ENCODE assay signal across 8 mouse cellular contexts in genomic region chr6:124767920-124768703, GRCm38 (mm10). TPM values are rescaled to one million over a fixed set of nuclear protein-coding genes. Genes with fewer than 3 reads are reported as not detected.
DNase-seq lines count a peak whose midpoint lies in the region; ATAC-seq and TF ChIP-seq lines count a peak whose summit lies in the region.

No protein-coding gene starts in this region.

- TF ChIP-seq POLR2A in kidney, adult 2 months (IDR thresholded peaks at IDR 0.05; ENCODE audit: low read depth, low read length), result no peak

- 20% methylated on average over 19 of the region's 19 CpGs for WGBS in hindbrain, embryonic 15.5 days
- 15% methylated on average over 19 of the region's 19 CpGs for WGBS in midbrain, embryonic 10.5 days
- 59% methylated on average over 19 of the region's 19 CpGs for WGBS in kidney, adult 2 months

- no peak for TF ChIP-seq CTCF in layer of hippocampus, adult 2 months (conservative IDR thresholded peaks at IDR 0.05)
- TF ChIP-seq CTCF in kidney, adult 2 months (conservative IDR thresholded peaks at IDR 0.05; ENCODE audit: insufficient read depth, insufficient read length, low read depth, low read length), result no peak

- peak overlapping the region; percentile 98 for H3K27ac ChIP-seq in layer of hippocampus, adult 2 months
- peak overlapping the region; percentile 81 for H3K27ac ChIP-seq in hindbrain, embryonic 15.5 days (replicated peaks)
- H3K27ac ChIP-seq in midbrain, embryonic 10.5 days (replicated peaks), result peak overlapping the region; percentile 59
- H3K27ac ChIP-seq in kidney, adult 2 months (ENCODE audit: insufficient read depth, low read depth, low read length), result no peak overlapping the region

- H3K4me2 ChIP-seq in hindbrain, embryonic 15.5 days, result peak overlapping the region; percentile 80

- DNase-seq in layer of hippocampus, adult 2 months (ENCODE audit: low spot score in 2 of 2), result peak in 1 of 2 experiments; percentile 72
- DNase-seq in layer of hippocampus, adult 8-10 months (ENCODE audit: low spot score in 2 of 2), result no peak
- peak; percentile 12 for DNase-seq in MN1 (ENCODE audit: low spot score)
- peak; percentile 74 to 83 for DNase-seq in cerebellum, postnatal 25 days
- peak; percentile 42 for DNase-seq in midbrain, embryonic 10.5 days (ENCODE audit: low spot score)
- no peak for DNase-seq in yolk sac, embryonic 10.5 days (ENCODE audit: low spot score)
- DNase-seq in kidney, adult 2 months, result no peak

- peaks cover 34% of the 10 kb centered on the region for H3K4me1 ChIP-seq in hindbrain, embryonic 15.5 days (replicated peaks)
- peaks cover 40% of the 10 kb centered on the region for H3K4me1 ChIP-seq in midbrain, embryonic 10.5 days
- H3K4me1 ChIP-seq in kidney, adult 2 months (ENCODE audit: control insufficient read depth, insufficient read depth, low read length), result 0 out of 2 replicates have a peak, but pooled peaks cover 3% of the 10 kb centered on the region

- no peaks in the 10 kb centered on the region for H3K9me3 ChIP-seq in hindbrain, embryonic 15.5 days
- H3K9me3 ChIP-seq in midbrain, embryonic 10.5 days (replicated peaks), result no peaks in the 10 kb centered on the region

- H3K36me3 ChIP-seq in hindbrain, embryonic 15.5 days, result no peaks in the 10 kb centered on the region
- no peaks in the 10 kb centered on the region for H3K36me3 ChIP-seq in midbrain, embryonic 10.5 days
- H3K36me3 ChIP-seq in kidney, adult 2 months (ENCODE audit: control insufficient read depth, insufficient read depth, low read length), result no peaks in the 10 kb centered on the region

- ATAC-seq in hindbrain, embryonic 15.5 days (ENCODE audit: low FRiP score, low read depth), result peak; percentile 55

- H3K27me3 ChIP-seq in hindbrain, embryonic 15.5 days, result no peaks in the 10 kb centered on the region
- H3K27me3 ChIP-seq in midbrain, embryonic 10.5 days (ENCODE audit: low read depth, poor library complexity, severe bottlenecking), result peaks cover 71% of the 10 kb centered on the region
- H3K27me3 ChIP-seq in kidney, adult 2 months (replicated peaks; ENCODE audit: control insufficient read depth, insufficient read depth, low read length), result no peaks in the 10 kb centered on the region

- H3K4me3 ChIP-seq in layer of hippocampus, adult 2 months, result peak overlapping the region; percentile 88
- peak overlapping the region; percentile 62 for H3K4me3 ChIP-seq in hindbrain, embryonic 15.5 days
- peak overlapping the region; percentile 58 for H3K4me3 ChIP-seq in midbrain, embryonic 10.5 days
- no peak overlapping the region for H3K4me3 ChIP-seq in kidney, adult 2 months (ENCODE audit: insufficient read depth, low read depth, low read length)

- H3K9ac ChIP-seq in hindbrain, embryonic 15.5 days, result peak overlapping the region; percentile 78

RNA-seq across cellular contexts. Expression of gene Eno2, which starts 1.4 kb away (rescaled TPM):
- total RNA-seq in layer of hippocampus, adult 2 months (2021), result 1,000 to 10,000 TPM in 1 of 2 experiments, 100 to 1,000 TPM in 1; 981 to 1,025 TPM
- total RNA-seq in layer of hippocampus, adult 8-10 months (2022), result 1,000 to 10,000 TPM in 3 of 4 experiments, 100 to 1,000 TPM in 1; 993 to 1,113 (median 1,027) TPM
- polyA plus RNA-seq in hindbrain, embryonic 15.5 days (2015; fragmentation: Nextera tagmentation; extraction: Ambion mirVana), result 141 and 144 TPM in 2 replicates
- 4.6 and 6.5 TPM in 2 replicates for polyA plus RNA-seq in midbrain, embryonic 10.5 days (2016; fragmentation: Nextera tagmentation; extraction: Ambion mirVana)
- polyA plus RNA-seq in kidney, adult 2 months (2012; rRNA removed), result 2.6 and 3.2 TPM in 2 replicates

RNA-seq across cellular contexts. Expression of gene Lrrc23, which starts 11.4 kb away (rescaled TPM):
- total RNA-seq in layer of hippocampus, adult 2 months (2021), result 1 to 10 TPM; 1.4 to 1.6 TPM
- 1 to 10 TPM; 2.3 to 5.1 (median 3.3) TPM for total RNA-seq in layer of hippocampus, adult 8-10 months (2022)
- polyA plus RNA-seq in hindbrain, embryonic 15.5 days (2015; fragmentation: Nextera tagmentation; extraction: Ambion mirVana), result 3.3 and 4.8 TPM in 2 replicates
- 1.3 and 1.4 TPM in 2 replicates for polyA plus RNA-seq in midbrain, embryonic 10.5 days (2016; fragmentation: Nextera tagmentation; extraction: Ambion mirVana)
- polyA plus RNA-seq in kidney, adult 2 months (2012; rRNA removed), result 0.41 and 0.66 TPM in 2 replicates

RNA-seq across cellular contexts. Expression of gene Atn1, which starts 11.8 kb away (rescaled TPM):
- 100 to 1,000 TPM; 159 to 164 TPM for total RNA-seq in layer of hippocampus, adult 2 months (2021)
- 100 to 1,000 TPM; 138 to 158 (median 147) TPM for total RNA-seq in layer of hippocampus, adult 8-10 months (2022)
- 26.8 and 30.4 TPM in 2 replicates for polyA plus RNA-seq in hindbrain, embryonic 15.5 days (2015; fragmentation: Nextera tagmentation; extraction: Ambion mirVana)
- 10.2 and 10.5 TPM in 2 replicates for polyA plus RNA-seq in midbrain, embryonic 10.5 days (2016; fragmentation: Nextera tagmentation; extraction: Ambion mirVana)
- 49.1 and 65.4 TPM in 2 replicates for polyA plus RNA-seq in kidney, adult 2 months (2012; rRNA removed)

RNA-seq across cellular contexts. Expression of gene Gm45234, which starts 12.3 kb away (rescaled TPM):
- not detected for total RNA-seq in layer of hippocampus, adult 2 months (2021)
- total RNA-seq in layer of hippocampus, adult 8-10 months (2022), result 1 to 10 TPM in 1 of 4 experiments, not detected in 3; 5.1 TPM
- not detected in 2 replicates for polyA plus RNA-seq in hindbrain, embryonic 15.5 days (2015; fragmentation: Nextera tagmentation; extraction: Ambion mirVana)
- polyA plus RNA-seq in midbrain, embryonic 10.5 days (2016; fragmentation: Nextera tagmentation; extraction: Ambion mirVana), result not detected in 2 replicates
- not detected in 2 replicates for polyA plus RNA-seq in kidney, adult 2 months (2012; rRNA removed)

RNA-seq across cellular contexts. Expression of gene Grcc10, which starts 26.9 kb away (rescaled TPM):
- 100 to 1,000 TPM; 295 to 339 TPM for total RNA-seq in layer of hippocampus, adult 2 months (2021)
- 100 to 1,000 TPM; 311 to 385 (median 325) TPM for total RNA-seq in layer of hippocampus, adult 8-10 months (2022)
- polyA plus RNA-seq in hindbrain, embryonic 15.5 days (2015; fragmentation: Nextera tagmentation; extraction: Ambion mirVana), result 626 and 628 TPM in 2 replicates
- polyA plus RNA-seq in midbrain, embryonic 10.5 days (2016; fragmentation: Nextera tagmentation; extraction: Ambion mirVana), result 445 and 490 TPM in 2 replicates
- 387 and 474 TPM in 2 replicates for polyA plus RNA-seq in kidney, adult 2 months (2012; rRNA removed)

Comparison
In these comparisons a context has a peak if more than half of its experiments do, and no peak if none do; other contexts are left out.
1. DNase-seq: peak in MN1 (single experiment), cerebellum, postnatal 25 days (2 of 2) and midbrain, embryonic 10.5 days (single experiment); none in layer of hippocampus, adult 8-10 months (0 of 2), yolk sac, embryonic 10.5 days (single experiment) and kidney, adult 2 months (single experiment).
2. RNA of gene Eno2, which starts 1.4 kb away (polyA plus RNA-seq): 141 to 144 TPM in hindbrain, embryonic 15.5 days; 4.6 to 6.5 TPM in midbrain, embryonic 10.5 days and 2.6 to 3.2 TPM in kidney, adult 2 months; every median in the first group is over 10 times any median in the second.